Mouse (Mus musculus) liver, embryonic 14.5 days (tissue): ENCODE results near the gene Mrpl48. TPM values are rescaled to one million over a fixed set of nuclear protein-coding genes. Genes with fewer than 3 reads are reported as not detected.

ENCODE experiments used
- ATAC-seq: fragments of 200-750 bp; cut with Nextera tagmentation; 2 replicates; pipeline ENCODE4 v1.8.0; 2017; ENCODE audit warnings: moderate number of reproducible peaks, mild to moderate bottlenecking, moderate library complexity; ENCODE audit not compliant: insufficient read depth
- DNase-seq, 3 experiments: peaks; one replicate each; pipeline ENCODE4 v3.0.0-alpha.2; 2012 to 2013; ENCODE audit warnings: low read depth in 3 of 3, low spot score in 3 of 3
- H3K27ac ChIP-seq: fragments of 300-500 bp; sonication (generic); 2 replicates; pipeline ENCODE4 v1.5.1; 2014; ENCODE audit warnings: moderate library complexity, mild to moderate bottlenecking, control low read depth, inconsistent platforms
- H3K27me3 ChIP-seq: fragments of 300-500 bp; sonication (generic); 2 replicates; pipeline ENCODE4 v1.6.1; 2014; ENCODE audit warnings: mild to moderate bottlenecking, low read length, moderate library complexity; ENCODE audit not compliant: control insufficient read depth, insufficient read depth
- H3K36me3 ChIP-seq: fragments of 300-500 bp; sonication (generic); replicated peaks from 2 replicates; pipeline ENCODE4 v1.6.1; 2014; ENCODE audit warnings: low read depth; ENCODE audit not compliant: control insufficient read depth, insufficient read depth
- H3K4me1 ChIP-seq, 2 experiments: fragments of 200-500 bp in 1 of 2; fragments of 300-500 bp in 1 of 2; sonication (generic) in 1 of 2; replicated peaks; 2 replicates each; pipeline ENCODE4 v1.6.1; 2012 to 2014; ENCODE audit warnings: antibody characterized with exemption in 1 of 2, inconsistent platforms in 1 of 2, low read length in 1 of 2; ENCODE audit not compliant: control insufficient read depth in 2 of 2, insufficient read depth in 2 of 2
- H3K4me2 ChIP-seq: fragments of 300-500 bp; sonication (generic); 2 replicates; pipeline ENCODE4 v1.6.1; 2014; ENCODE audit warnings: low read depth, mild to moderate bottlenecking, control low read depth, moderate library complexity
- H3K4me3 ChIP-seq, 2 experiments: fragments of 200-500 bp in 1 of 2; fragments of 300-500 bp in 1 of 2; sonication (generic) in 1 of 2; 2 replicates each; pipeline ENCODE4 v1.5.1; 2012 to 2014; ENCODE audit warnings: low read depth in 2 of 2, low read length in 2 of 2, mild to moderate bottlenecking in 2 of 2, control low read depth in 1 of 2, inconsistent platforms in 1 of 2, moderate library complexity in 1 of 2; ENCODE audit not compliant: insufficient read depth in 1 of 2
- H3K9ac ChIP-seq: fragments of 300-500 bp; sonication (generic); replicated peaks from 2 replicates; pipeline ENCODE4 v1.6.1; 2014; ENCODE audit warnings: mild to moderate bottlenecking, control low read depth, moderate library complexity
- H3K9me3 ChIP-seq: fragments of 300-500 bp; sonication (generic); 2 replicates; pipeline ENCODE4 v1.6.1; 2016; ENCODE audit warnings: low read length, mixed read lengths; ENCODE audit not compliant: control insufficient read depth
- CTCF ChIP-seq: IDR thresholded peaks from 2 replicates; pipeline ENCODE4 v1.5.1; 2016; ENCODE audit warnings: antibody characterized with exemption, low read depth, control low read depth
- EP300 ChIP-seq: IDR thresholded peaks from 2 replicates; pipeline ENCODE4 v1.6.1; 2016; ENCODE audit warnings: antibody characterized with exemption, low read depth
- WGBS: fragments of 180-500 bp; shearing (Covaris S2); extraction: QIAGEN DNeasy Blood & Tissue Kit; methylation state at CpG from one replicate; pipeline ENCODE4 v1.1.7; 2014; ENCODE audit not compliant: insufficient replicate concordance; 5-methylcytosine and 5-hydroxymethylcytosine counted together
- polyA plus RNA-seq, 2 experiments: library from polyadenylated mRNA; depleted of rRNA in 1 of 2; stranded (reverse) in 1 of 2; unstranded in 1 of 2; fragments of >200 nt; fragmentation: Nextera tagmentation in 1 of 2; extraction: Ambion mirVana in 1 of 2; gene quantifications; 2 replicates each; pipeline versions ENCODE4 v1.2.1 to v1.2.3; 2012 to 2014

The Mrpl48 gene
- polyA plus RNA-seq, 2 experiments, result 21.5 to 47.2 TPM

GRCm38 (mm10) chr7:100550338-100551007, 57.6 kb downstream of the Mrpl48 start:
- no peak for ATAC-seq
- H3K9ac ChIP-seq, result no peak overlapping the region
- WGBS, result 66% methylated on average over 5 of the region's 5 CpGs
- DNase-seq, result no peak
- H3K4me2 ChIP-seq, result no peak overlapping the region
- no peak overlapping the region for H3K27ac ChIP-seq
- TF ChIP-seq EP300 (no peak), CTCF (peak; percentile 44; the same call in 1 of the 2 replicates)
- H3K4me1 ChIP-seq, result peaks cover 9 to 11% of the 10 kb centered on the region in 2 experiments
- H3K9me3 ChIP-seq, result no peaks in the 10 kb centered on the region
- H3K36me3 ChIP-seq, result no peaks in the 10 kb centered on the region; the same call in none of the 2 replicates
- H3K4me3 ChIP-seq, result no peak overlapping the region
- no peaks in the 10 kb centered on the region for H3K27me3 ChIP-seq

DNA sequence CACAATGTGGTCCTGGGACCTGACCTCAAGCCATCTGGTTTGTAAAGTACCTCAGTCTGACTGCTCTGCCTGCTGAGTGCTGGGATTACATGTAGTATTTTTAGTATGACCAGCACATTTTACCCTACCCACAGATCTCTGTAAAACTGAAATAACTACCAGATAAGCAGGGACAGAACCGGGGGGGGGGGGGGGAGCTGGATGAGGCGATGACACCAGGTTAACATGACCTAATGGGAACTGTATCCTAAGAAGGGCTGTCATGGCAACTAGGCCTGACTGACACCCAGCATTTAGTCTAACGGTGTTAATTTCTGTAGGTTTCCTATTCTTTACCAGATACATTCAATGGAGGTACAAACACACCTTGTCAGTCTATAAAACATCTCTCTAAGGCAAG, 58.3 kb downstream of the Mrpl48 start:
- Histone ChIP-seq H3K36me3 (no peaks in the 10 kb centered on the region; the same call in none of the 2 replicates), H3K9ac (no peak overlapping the region), H3K9me3 (no peaks in the 10 kb centered on the region), H3K4me3 (no peak overlapping the region), H3K27me3 (no peaks in the 10 kb centered on the region), H3K4me1 (peaks cover 3 to 9% of the 10 kb centered on the region in 2 experiments), H3K4me2 (no peak overlapping the region), H3K27ac (no peak overlapping the region)
- DNase-seq, result no peak
- ATAC-seq, result no peak
- TF ChIP-seq CTCF (no peak), EP300 (no peak)
- 59% methylated on average over 3 of the region's 3 CpGs for WGBS

DNA sequence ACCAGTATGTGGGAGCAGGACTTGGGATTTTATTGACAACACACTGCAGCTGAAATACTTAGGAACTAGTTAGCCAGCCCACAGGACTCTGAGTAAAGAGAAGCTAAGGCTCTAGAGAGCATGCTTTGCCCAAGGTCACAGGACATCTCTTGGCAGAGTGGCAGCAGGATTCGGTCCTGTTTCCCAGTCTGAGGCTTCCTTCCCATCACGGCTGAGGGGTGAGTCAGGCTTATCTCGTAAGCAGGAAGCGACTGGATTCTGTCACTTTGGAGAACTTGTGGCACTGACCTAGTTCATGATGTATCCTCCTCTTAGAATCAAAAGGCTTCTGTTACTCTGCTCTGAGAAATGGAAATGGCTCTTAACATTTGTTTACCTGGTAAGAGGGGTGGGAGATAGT, 60.5 kb downstream of the Mrpl48 start:
- WGBS, result 55% methylated on average over 4 of the region's 4 CpGs

DNA sequence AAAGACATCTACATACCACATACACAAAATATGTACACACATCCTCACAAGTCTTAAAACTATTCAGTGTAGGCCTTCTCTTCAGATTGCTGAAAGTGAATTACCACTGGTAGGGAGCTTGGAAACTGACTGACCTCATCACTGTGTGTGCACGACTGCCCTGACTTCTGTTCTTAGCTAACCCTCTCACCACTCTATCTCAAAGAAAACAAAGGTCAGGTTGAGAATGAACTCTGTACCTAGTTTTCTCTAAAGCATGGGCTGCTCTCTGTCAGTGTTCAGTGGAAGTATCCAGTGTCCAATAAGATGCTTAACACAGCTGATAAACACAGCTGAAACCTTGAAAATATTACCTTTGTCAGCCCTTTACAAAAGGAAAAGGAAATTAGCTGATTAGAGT, 63.7 kb downstream of the Mrpl48 start:
- Histone ChIP-seq H3K36me3 (peaks cover 2% of the 10 kb centered on the region; the same call in 1 of the 2 replicates), H3K4me2 (no peak overlapping the region), H3K27ac (no peak overlapping the region), H3K9me3 (no peaks in the 10 kb centered on the region), H3K4me1 (0 out of 4 replicates have a peak, but pooled peaks cover 0 to 4% of the 10 kb centered on the region in 2 experiments), H3K27me3 (no peaks in the 10 kb centered on the region; the same call in 1 of the 2 replicates), H3K4me3 (no peak overlapping the region), H3K9ac (no peak overlapping the region)
- peak; percentile 57; the same call in 1 of the 2 replicates for ATAC-seq
- WGBS, result 48% methylated on average over 1 of the region's 1 CpGs
- no peak for DNase-seq
- TF ChIP-seq EP300 (no peak), CTCF (no peak)

More for the DNA sequence above, 60.5 kb downstream of the Mrpl48 start:
- Histone ChIP-seq H3K27ac (no peak overlapping the region), H3K36me3 (no peaks in the 10 kb centered on the region; the same call in none of the 2 replicates), H3K9ac (no peak overlapping the region), H3K4me3 (no peak overlapping the region), H3K27me3 (no peaks in the 10 kb centered on the region; the same call in 1 of the 2 replicates), H3K4me2 (no peak overlapping the region), H3K4me1 (0 out of 4 replicates have a peak, but pooled peaks cover 0 to 4% of the 10 kb centered on the region in 2 experiments), H3K9me3 (no peaks in the 10 kb centered on the region)
- ATAC-seq (no peak), DNase-seq (no peak)
- TF ChIP-seq CTCF (no peak), EP300 (no peak)

GRCm38 (mm10) chr7:100539516-100539915, 68.6 kb downstream of the Mrpl48 start:
- Histone ChIP-seq H3K4me3 (no peak overlapping the region), H3K4me2 (no peak overlapping the region), H3K9me3 (no peaks in the 10 kb centered on the region), H3K36me3 (peaks cover 5% of the 10 kb centered on the region; the same call in 1 of the 2 replicates), H3K27me3 (no peaks in the 10 kb centered on the region; the same call in 1 of the 2 replicates), H3K4me1 (peaks cover 7 to 13% of the 10 kb centered on the region in 2 experiments; a peak in 3 of 4 replicates), H3K9ac (no peak overlapping the region), H3K27ac (no peak overlapping the region)
- TF ChIP-seq CTCF, result no peak
- TF ChIP-seq EP300, result no peak
- ATAC-seq, result no peak
- WGBS, result 78% methylated on average over 9 of the region's 9 CpGs
- DNase-seq, result no peak
